Mouse (Mus musculus): Measurements from ENCODE around the gene Ttll13.

Gene Ttll13

GRCm38 (mm10) chr7:80215398-80215797 is 30.8 kb upstream of the Ttll13 start:
- peak; percentile 79 for DNase-seq

- no peak for DNase-seq
These were observed 29.6 kb upstream of the Ttll13 start for GRCm38 (mm10) chr7:80216566-80216965.

GRCm38 (mm10) chr7:80218666-80219065 is 27.5 kb upstream of the Ttll13 start:
- no peak for DNase-seq

DNA sequence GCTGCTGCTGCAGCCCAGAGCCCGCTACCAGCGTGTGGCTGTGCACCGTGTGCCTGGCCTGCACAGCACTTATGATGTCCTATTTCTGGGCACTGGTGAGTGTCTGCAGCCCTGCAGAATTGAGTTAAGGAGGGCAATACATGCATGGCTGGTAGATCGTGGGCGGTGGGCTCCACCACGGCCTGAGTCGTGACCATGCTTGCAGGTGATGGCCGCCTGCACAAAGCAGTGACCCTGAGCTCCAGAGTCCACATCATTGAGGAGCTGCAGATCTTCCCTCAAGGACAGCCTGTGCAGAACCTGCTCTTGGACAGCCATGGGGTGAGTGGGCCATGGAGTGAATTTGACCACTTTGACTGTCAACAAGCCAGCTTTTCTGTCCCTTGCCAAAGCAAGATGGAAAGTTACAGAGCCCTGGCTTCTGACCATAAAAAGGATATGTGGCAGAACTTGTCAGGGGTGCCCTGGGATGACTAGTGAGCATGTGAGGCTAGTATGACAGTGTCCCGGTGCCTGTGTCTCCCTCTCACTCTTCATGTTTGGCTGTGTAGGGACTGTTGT is 25.9 kb upstream of the Ttll13 start:
- DNase-seq: no peak

DNA sequence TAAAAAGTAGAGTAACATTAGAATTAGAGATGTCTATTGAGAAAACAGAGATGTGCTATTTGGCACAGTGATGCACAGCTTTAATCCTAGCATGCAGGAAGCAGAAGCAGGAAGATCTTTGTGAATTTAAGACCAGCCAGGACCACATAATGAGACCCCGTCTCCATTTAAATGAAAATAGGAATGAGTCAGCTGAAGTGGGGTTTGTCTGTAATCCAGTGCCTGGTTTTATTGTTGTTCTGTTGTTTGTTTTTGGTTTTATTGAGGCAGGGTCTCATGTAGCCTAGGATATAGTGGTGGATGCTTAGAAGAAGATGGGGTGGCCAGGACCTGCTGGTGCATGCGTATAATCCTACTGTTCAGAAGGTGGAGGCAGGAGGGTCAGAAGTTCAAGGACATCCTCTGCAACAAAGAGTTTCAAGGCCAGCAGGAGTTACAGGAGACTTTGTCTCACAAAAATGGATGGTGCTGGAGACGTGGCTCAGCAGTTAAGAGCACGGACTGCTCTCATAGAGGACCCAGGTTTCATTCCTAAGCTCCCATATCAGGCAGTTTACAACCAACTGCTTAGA is 24.9 kb upstream of the Ttll13 start:
- no peak for DNase-seq

- no peak for DNase-seq
These were observed 19.1 kb upstream of the Ttll13 start for GRCm38 (mm10) chr7:80227065-80227464.

DNA sequence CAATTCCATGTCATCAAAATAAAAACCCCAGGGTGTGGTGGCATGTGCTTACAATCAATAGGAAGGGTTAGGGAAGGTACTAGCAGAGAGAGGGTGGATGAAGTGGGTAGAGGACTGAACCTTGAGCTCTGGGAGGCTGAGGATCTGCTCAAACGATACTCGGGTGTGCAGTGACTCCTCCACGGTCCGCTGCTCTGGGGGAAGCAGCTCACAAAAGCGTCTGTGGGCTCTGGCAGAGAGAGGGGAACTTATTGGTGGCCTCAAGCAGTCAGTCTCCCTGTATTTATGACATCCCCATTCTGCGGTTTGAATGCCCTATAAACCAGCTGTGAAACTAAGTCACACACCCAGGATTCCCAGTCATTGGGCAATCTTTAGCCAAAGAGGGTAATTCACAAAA is 16.0 kb upstream of the Ttll13 start:
- DNase-seq: no peak

DNA sequence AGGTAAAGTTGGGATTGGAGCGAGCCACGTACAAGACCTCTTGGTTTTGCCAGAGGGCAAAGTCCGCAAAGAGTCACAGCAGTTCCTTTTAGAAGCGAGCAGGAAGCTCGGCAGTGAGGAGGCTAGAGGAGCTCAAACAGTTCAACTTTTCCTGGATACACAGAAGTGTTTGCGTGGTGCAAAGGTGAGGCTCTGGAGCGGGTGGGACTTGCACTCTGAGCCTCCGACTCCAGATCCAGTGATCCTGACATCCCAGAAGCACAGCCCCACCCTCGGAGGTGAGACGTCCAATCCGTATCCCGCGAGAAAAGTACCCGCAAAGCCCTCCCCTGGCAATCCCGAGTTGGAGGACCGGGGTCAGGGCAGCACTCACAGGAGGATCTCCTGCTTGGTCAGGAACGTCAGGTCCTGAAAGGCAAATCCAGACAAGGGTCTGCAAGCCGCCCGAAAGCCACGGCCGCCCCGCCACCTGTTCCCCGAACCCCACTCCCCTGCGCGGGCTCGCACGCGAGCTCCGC is 14.1 kb upstream of the Ttll13 start:
- DNase-seq: no peak

DNA sequence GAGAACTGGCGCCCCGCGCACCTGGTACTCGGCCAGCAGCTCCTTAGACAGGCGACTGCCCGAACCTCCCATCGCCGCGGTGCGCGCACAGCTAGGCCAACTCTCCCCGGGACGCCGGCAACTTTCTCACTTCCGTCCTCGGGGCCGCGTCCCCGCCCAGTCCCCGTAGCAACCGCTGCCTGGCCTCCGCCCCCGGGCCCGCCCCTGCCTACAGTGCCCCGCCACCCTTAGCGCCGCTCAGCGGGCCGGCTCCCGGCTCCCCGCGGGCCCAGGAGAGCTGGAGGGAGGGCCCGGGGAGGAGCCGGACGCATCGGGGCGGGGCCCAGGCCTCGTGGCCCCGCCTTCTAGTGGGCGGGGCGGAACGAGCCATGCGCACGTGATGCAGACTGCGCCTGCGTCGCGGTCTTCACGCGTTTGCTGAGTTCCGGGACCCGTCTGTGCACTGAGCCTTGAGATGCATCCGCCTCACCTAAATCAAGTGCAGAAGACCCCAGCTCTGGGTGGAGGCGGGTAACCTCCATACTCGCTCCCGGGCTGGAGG is 13.6 kb upstream of the Ttll13 start, which contains the start of the genes Cib1 and Gdpgp1:
Gene Cib1 (minus strand): TSS at position 325 of the 541 bp plus-strand sequence.
Gene Gdpgp1 (plus strand): TSS at position 377 of the 541 bp plus-strand sequence.
- peak; percentile 92 for DNase-seq

- no peak for DNase-seq
These were observed 12.4 kb upstream of the Ttll13 start for GRCm38 (mm10) chr7:80233799-80234198.

DNA sequence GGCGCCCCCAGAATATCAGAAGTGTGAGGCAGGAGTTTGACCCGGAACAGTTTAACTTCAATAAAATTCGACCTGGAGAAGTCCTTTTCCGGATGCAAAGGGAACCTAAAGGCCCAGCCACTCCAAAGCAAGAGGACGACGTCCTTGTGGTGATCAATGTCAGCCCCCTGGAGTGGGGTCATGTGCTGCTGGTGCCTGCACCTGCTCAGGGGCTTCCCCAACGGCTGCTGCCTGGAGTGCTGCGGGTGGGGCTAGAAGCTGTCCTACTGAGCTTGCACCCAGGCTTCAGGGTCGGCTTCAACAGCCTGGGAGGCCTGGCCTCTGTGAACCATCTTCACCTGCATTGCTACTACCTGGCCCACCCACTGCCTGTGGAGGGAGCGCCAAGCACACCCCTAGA is 7.6 kb upstream of the Ttll13 start:
- no peak for DNase-seq

DNA sequence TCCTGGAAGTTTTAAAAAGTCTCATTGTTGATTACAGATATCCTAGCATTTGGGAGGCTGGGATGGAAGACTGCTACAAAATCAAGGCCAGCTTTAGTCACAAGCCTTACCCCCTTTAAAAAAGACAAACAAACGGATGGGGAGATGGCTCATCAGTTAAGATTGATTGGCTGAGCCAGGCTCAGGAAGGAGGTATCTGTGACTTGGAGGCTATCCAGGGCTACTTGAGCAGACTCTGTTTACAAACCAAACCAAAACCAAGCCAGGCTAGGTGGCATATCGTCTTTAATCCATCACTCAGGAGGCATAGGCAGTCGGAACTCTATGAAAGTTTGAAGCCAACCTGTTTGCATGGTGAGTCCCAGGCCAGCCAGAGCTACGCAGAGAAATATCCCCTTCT is 4.5 kb upstream of the Ttll13 start:
- DNase-seq: no peak

GRCm38 (mm10) chr7:80244851-80245250 is 1.3 kb upstream of the Ttll13 start:
- DNase-seq: no peak

DNA sequence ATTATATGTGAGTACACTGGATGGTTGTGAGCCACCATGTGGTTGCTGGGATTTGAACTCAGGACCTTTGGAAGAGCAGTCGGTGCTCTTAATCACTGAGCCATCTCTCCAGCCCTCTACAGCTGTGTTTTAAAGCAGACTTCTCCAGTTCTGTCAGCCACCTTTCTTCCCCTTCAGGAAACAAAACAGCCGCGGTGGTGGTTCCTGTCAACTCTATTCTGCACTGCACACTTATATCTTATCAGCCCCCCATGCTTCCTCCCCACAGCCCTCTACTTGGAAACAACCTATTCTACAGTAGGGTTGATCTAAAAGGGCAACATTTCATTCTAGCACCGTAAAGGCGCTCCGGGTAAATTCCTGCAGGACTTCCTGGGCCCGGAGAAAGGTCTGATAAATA is 683 bp downstream of the Ttll13 start:
- DNase-seq: no peak

DNA sequence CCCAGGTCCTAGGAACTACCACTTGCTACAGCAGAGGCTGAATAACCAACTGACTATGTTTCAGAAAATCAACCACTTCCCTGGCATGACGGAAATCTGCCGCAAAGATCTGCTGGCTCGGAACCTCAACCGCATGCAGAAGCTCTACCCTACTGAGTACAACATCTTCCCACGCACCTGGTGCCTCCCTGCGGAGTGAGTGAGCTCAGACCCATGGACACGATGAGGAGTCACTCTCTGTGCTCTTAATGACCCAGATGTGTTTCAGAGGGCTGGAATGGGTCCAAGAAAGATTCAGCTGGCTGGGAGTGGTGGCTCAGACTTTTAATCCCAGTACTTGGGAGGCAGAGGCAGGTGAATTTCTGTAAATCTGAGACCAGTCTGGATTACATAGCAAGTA is 6.3 kb downstream of the Ttll13 start:
- DNase-seq: no peak

- no peak for DNase-seq
These were observed 6.7 kb downstream of the Ttll13 start for GRCm38 (mm10) chr7:80252886-80253285.

DNA sequence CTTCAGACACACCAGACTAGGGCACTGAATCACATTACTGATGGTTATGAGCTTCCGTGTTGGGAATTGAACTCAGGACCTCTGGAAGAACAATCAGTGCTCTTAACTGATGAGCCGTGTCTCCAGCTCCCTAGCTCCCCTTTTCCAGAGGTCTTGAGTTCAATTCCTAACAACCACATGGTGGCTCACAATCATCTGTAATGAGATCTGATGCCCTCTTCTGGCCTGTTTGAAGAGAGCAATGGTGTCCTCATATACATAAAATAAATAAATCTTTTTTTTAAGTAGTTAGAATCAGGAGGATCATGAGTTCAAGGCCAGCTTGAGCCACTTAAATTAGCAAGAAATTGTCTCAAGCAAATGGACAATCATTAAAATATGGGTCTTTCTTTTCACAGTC is 9.8 kb downstream of the Ttll13 start:
- no peak for DNase-seq

DNA sequence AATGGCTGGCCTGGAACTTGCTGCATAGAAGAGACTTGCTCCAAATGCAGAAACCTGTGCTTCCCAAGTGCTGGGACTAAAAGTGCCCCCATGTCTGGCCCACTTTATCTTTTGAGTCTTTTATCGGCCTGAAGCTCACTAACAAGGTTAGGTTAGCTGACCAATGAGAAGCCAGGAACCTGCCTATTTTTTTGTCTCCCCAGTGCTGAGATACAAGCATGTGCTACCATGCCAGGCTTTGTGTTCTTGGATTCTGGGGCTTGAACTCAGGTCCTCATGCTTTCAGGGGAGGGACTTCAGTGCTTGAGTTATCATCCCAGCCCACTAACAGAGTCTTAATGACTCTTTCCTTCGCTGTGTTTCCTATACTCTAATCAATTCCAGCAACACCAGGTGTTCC is 11.5 kb downstream of the Ttll13 start:
- DNase-seq: no peak

DNA sequence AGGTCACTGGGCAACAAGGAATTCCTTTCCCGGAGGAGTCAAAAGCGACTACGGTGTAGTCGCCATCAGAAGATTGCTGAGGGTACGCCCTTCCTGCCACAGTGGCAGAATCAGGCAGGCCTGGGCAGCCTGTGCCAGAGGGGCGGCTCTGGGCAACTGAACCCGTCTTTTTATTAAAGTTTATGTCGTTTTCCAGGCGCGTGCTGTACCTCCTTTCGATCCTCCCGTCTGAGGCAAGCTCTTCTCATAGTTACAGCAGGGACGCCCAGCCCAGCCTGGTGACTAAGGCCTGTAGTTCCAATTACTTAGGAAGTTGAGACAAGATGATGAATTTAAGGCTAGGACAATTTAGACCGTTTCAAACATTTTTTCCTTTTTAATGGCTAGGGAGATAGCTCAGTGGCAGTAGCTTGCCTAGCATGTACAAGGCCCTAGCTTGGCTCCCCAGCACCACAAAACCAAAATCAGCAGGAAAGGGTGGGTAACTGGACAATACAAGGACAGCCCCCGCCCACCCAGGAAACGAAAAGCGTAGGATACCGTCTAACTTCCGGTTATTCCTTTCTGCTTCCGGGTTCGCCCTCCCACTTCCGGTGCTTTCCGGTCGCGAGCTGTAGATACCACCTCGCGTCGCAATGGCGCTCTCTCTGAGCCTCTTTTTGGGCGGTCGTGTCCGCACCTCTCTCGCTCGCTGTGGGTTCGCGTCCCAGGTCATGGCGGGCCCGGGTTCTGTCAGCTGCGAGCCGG is 14.6 kb downstream of the Ttll13 start, which contains the start of gene Ngrn:
Gene Ngrn (plus strand): TSS at position 591 of the 747 bp plus-strand sequence.
- peak; percentile 76 for DNase-seq

DNA sequence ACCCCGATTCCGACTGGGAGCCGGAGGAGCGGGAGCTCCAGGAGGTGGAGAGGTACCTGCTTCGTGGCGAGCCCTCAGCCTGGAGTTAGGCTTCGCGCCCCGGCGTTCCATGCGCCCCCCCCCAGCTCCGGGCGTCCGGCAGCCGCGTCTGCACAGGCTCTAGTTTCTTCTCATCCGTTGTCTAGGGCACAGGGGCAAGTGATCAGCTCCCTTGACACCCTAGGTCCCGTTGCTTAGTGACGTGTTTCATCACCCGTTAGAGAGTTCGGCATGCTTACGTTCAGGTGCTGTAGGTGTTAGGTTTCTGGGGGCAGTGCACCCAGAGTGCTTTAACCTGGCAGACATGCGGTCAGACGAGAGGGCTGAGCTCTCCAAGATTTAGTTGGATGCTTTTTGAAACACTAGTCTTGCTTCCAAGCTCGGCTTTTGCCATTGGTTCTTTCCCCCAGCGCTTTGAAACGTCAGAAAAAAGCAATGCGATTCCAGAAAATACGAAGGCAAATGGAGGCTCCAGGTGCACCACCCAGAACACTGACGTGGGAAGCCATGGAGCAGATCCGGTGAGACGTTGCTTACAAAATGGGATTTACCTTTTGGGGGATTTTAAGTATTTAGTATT is 15.3 kb downstream of the Ttll13 start:
- DNase-seq: no peak

DNA sequence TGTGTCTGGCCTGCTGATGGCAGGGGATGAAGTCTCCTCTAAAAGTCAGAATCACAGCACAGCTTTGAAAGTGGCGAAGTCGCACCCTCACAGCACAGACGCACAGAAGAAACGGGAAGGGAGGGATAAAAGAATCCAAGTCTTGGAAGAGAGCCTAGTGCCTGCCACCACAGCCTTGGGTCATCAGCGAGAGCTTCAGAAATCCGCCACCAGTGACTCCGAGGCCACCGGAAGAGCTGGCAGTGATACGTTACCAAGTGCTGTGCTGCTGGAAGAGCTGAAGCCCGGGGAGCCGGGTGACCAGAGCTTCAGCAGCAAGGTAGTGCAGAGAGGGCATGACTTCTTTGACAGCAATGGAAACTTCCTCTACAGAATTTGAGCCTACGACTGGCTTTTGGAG is 18.4 kb downstream of the Ttll13 start:
- DNase-seq: no peak

DNA sequence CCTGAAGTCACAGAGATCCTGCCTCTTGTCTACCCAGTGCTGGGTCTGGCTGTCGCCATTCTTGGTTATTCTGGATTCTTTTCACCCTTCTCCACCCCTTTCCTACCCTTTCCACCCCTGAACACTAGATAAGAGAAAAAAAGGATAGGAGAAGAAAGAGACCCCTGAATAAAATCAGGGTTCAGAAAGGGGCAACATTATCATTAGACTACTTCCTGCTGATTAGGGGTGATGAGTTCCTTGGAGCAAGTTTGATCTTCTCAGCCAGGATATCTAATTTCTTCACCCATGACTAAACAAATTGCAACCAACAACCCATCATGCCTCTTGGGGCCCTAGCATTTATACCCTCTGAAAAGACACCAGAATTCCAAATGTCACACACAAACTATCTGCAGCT is 21.6 kb downstream of the Ttll13 start:
- DNase-seq: no peak
